Mouse (Mus musculus) right cerebral cortex, postnatal 10 days (tissue): ENCODE data around the gene Gm10471.
"Not testable (repeated sequence)": the region's sequence is repeated elsewhere in the genome, so short reads cannot be mapped to it uniquely, and the experiment has no call there.

Experiments
- DNase-seq, 2 experiments: peaks; one replicate each; pipeline ENCODE4 v3.0.0; 2021; ENCODE audit warnings: low spot score in 2 of 2

Gm10471 gene

DNA sequence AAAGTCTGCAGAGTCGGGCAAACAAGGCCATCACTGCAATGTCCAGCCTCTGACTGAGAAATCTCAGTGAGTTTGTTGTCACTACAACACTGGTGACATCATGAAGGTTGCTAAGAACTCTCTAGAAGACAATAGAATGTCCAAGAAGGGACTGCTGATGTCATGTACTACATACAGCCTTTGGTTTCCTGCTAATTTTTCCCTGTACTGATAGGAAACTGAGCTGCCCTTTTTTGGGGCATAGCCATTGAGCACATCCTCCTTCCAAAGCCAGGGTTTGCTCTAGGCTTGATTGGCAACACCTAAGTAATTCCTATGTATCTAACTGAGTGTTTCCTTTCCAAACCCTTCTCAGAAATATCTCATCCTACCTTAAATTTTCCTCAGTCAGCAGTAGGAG, at the start of gene Gm10471:
Gene Gm10471, minus strand, starts transcription at position 101 of the 400 bp plus-strand sequence.
- not testable (repeated sequence) for DNase-seq

DNA sequence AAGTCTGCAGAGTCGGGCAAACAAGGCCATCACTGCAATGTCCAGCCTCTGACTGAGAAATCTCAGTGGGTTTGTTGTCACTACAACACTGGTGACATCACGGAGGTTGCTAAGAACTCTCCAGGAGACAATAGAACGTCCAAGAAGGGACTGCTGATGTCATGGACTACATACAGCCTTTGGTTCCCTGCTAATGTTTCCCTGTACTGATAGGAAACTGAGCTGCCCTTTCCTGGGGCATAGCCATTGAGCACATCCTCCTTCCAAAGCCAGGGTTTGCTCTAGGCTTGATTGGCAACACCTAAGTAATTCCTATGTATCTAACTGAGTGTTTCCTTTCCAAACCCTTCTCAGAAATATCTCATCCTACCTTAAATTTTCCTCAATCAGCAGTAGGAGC, 32.2 kb upstream of the Gm10471 start, which contains the start of gene Gm10220:
Gene Gm10220, minus strand, starts transcription at position 101 of the 400 bp plus-strand sequence.
- not testable (repeated sequence) for DNase-seq

DNA sequence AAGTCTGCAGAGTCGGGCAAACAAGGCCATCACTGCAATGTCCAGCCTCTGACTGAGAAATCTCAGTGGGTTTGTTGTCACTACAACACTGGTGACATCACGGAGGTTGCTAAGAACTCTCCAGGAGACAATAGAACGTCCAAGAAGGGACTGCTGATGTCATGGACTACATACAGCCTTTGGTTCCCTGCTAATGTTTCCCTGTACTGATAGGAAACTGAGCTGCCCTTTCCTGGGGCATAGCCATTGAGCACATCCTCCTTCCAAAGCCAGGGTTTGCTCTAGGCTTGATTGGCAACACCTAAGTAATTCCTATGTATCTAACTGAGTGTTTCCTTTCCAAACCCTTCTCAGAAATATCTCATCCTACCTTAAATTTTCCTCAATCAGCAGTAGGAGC, 16.2 kb upstream of the Gm10471 start, which contains the start of gene 5031410I06Rik:
Gene 5031410I06Rik, minus strand, starts transcription at position 101 of the 400 bp plus-strand sequence.
- not testable (repeated sequence) for DNase-seq

DNA sequence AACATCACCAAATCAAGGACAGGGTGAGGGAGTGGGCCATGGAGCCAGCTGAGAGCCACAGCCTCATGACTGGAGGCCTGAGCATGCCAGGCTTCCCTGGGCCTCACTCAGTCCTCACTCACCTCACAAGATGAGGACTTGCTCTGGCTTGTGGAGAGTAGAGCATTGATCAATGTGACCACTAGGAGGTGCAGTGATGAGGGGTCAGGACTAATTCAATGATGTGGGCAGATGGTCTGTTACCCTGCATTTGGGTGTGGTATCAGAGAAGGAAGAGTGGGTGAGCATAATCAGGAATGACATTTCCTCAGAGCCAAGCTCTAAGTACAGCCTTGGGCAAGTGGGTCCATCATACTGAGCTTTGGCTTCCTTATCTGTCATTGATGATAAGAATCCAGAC, 10.1 kb downstream of the Gm10471 start:
- not testable (repeated sequence) for DNase-seq

DNA sequence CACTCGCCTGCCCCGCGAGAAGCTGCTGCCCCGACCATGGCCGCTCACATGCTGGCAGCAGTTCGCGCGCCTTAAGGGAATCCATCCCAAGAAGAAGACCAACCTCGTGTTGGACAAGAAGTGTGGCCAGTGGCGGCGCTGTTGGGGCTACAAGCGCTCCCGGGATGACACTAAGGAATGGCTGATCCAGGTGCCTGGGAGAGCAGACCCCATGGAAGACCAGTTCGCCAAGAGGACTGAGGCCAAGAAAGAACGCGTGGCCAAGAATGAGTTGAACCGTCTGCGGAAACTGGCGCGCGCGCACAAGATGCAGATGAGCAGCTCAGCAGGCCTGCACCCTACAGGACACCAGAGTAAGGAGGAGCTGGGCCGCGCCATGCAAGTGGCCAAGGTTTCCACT, 18.4 kb downstream of the Gm10471 start:
- no peak for DNase-seq

DNA sequence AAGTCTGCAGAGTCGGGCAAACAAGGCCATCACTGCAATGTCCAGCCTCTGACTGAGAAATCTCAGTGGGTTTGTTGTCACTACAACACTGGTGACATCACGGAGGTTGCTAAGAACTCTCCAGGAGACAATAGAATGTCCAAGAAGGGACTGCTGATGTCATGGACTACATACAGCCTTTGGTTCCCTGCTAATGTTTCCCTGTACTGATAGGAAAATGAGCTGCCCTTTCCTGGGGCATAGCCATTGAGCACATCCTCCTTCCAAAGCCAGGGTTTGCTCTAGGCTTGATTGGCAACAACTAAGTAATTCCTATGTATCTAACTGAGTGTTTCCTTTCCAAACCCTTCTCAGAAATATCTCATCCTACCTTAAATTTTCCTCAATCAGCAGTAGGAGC, 30.6 kb downstream of the Gm10471 start, which contains the start of gene Gm7347:
Gene Gm7347, minus strand, starts transcription at position 101 of the 400 bp plus-strand sequence.
- not testable (repeated sequence) for DNase-seq

DNA sequence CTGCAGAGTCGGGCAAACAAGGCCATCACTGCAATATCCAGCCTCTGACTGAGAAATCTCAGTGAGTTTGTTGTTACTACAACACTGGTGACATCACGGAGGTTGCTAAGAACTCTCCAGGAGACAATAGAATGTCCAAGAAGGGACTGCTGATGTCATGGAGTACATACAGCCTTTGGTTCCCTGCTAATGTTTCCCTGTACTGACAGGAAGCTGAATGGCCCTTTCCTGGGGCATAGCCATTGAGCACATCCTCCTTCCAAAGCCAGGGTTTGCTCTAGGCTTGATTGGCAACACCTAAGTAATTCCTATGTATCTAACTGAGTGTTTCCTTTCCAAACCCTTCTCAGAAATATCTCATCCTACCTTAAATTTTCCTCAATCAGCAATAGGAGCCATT, 49.6 kb downstream of the Gm10471 start, which contains the start of gene Speer4a:
Gene Speer4a, minus strand, starts transcription at position 101 of the 400 bp plus-strand sequence.
- not testable (repeated sequence) for DNase-seq
